Mouse (Mus musculus): ENCODE measurements around the gene 4930519G04Rik.

DNA sequence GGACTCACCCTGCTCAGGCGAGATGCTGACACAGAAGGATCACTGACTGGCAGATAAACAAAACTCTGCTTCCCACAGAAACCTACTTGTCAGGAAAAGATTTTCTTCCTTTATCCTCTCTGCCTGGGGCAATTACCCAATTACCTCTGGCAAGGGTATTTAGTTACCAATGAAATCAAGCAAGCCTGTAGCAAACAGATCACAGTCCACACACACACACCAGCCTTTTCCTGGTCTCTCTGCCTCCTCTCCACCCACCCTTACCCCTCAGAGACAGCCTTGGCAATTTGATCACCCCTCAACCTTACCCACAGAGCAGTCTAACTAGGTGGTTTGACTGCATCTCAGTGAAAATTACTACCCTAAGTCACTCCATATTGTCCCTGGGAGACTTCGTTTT, 35.5 kb downstream of the 4930519G04Rik start:
- TF ChIP-seq CTCF (IDR thresholded peaks at IDR 0.05; ENCODE audit: borderline replicate concordance, extremely low read depth, insufficient read depth, insufficient read length) (no peak), POLR2A (IDR thresholded peaks at IDR 0.05; ENCODE audit: borderline replicate concordance, extremely low read depth, insufficient read depth, insufficient read length, poor library complexity, severe bottlenecking) (no peak)
